8 mouse cellular contexts compared by ENCODE assay signal in the genomic region with DNA sequence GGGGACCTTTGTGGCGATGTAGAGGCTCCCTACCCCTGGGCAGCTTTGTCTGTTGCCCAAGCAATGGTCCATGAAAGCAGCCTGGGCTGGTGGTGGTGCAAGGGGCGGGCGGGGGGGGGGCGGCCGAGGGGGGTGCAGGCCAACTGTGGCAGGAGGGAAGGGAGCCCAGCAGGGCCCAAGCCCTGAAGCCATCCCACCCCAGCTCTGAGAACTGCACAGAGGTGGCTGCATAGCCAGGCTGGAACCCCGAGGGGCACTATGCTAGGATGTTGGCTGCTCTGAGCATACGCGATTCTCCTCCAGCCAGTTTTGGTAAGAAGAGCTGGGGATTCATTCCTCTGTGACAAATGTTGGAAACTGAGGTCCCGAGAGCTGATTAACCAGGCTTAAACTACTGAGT.
DNase-seq lines count a peak whose midpoint lies in the region; ATAC-seq and TF ChIP-seq lines count a peak whose summit lies in the region.

No protein-coding gene starts in this region.

- no peak for DNase-seq in kidney, adult 11 months
- DNase-seq in urinary bladder, postnatal 25 days (ENCODE audit: low spot score), result no peak
- no peak for DNase-seq in left cerebral cortex, postnatal 10 days (ENCODE audit: extremely low spot score in 1 of 2, low spot score in 2 of 2)
- DNase-seq in testis, postnatal 10 days (ENCODE audit: low spot score), result no peak

- H3K27ac ChIP-seq in kidney, embryonic 14.5 days (ENCODE audit: low read depth, low read length), result peak overlapping the region; percentile 92
- peak overlapping the region; percentile 14; the same call in 1 of the 2 replicates for H3K27ac ChIP-seq in cortical plate, adult 2 months (ENCODE audit: insufficient read depth, low read length)
- H3K27ac ChIP-seq in hindbrain, embryonic 12.5 days, result peak overlapping the region; percentile 90
- H3K27ac ChIP-seq in midbrain, embryonic 12.5 days (replicated peaks), result peak overlapping the region; percentile 86

- WGBS in kidney, embryonic 14.5 days, result 51% methylated on average over 7 of the region's 9 CpGs
- 42% methylated on average over 5 of the region's 9 CpGs for WGBS in hindbrain, embryonic 12.5 days
- WGBS in midbrain, embryonic 12.5 days, result 44% methylated on average over 6 of the region's 9 CpGs

- H3K27me3 ChIP-seq in kidney, embryonic 14.5 days (ENCODE audit: control insufficient read depth, insufficient read depth, low read length), result no peaks in the 10 kb centered on the region
- H3K27me3 ChIP-seq in hindbrain, embryonic 12.5 days, result peaks cover 54% of the 10 kb centered on the region
- H3K27me3 ChIP-seq in midbrain, embryonic 12.5 days, result peaks cover 93% of the 10 kb centered on the region

- TF ChIP-seq POLR2A in cortical plate, adult 2 months (IDR thresholded peaks at IDR 0.05; ENCODE audit: extremely low read depth, insufficient read depth, low read length), result no peak

- H3K4me1 ChIP-seq in kidney, embryonic 14.5 days (ENCODE audit: control insufficient read depth, insufficient read depth, low read length), result peaks cover 13% of the 10 kb centered on the region; the same call in 1 of the 2 replicates
- H3K4me1 ChIP-seq in cortical plate, adult 2 months (ENCODE audit: control insufficient read depth, insufficient read depth, low read length), result no peaks in the 10 kb centered on the region
- peaks cover 26% of the 10 kb centered on the region for H3K4me1 ChIP-seq in hindbrain, embryonic 12.5 days
- peaks cover 29% of the 10 kb centered on the region for H3K4me1 ChIP-seq in midbrain, embryonic 12.5 days

- ATAC-seq in kidney, embryonic 14.5 days (ENCODE audit: low FRiP score, low TSS enrichment), result peak; percentile 43; the same call in 1 of the 2 replicates
- peak; percentile 64 for ATAC-seq in hindbrain, embryonic 12.5 days (ENCODE audit: low FRiP score)
- ATAC-seq in midbrain, embryonic 12.5 days (ENCODE audit: low FRiP score, low read depth), result peak; percentile 57

- H3K9ac ChIP-seq in kidney, embryonic 14.5 days (ENCODE audit: low read depth, low read length), result peak overlapping the region; percentile 31; the same call in 1 of the 2 replicates
- no peak overlapping the region for H3K9ac ChIP-seq in hindbrain, embryonic 12.5 days
- H3K9ac ChIP-seq in midbrain, embryonic 12.5 days (replicated peaks), result no peak overlapping the region

- intact Hi-C loops in left cerebral cortex, postnatal 10 days (cut with DNase I), result no loop called here

- H3K9me3 ChIP-seq in kidney, embryonic 14.5 days (ENCODE audit: control insufficient read depth, low read length), result no peaks in the 10 kb centered on the region
- no peaks in the 10 kb centered on the region for H3K9me3 ChIP-seq in hindbrain, embryonic 12.5 days (replicated peaks)
- no peaks in the 10 kb centered on the region for H3K9me3 ChIP-seq in midbrain, embryonic 12.5 days

- H3K4me2 ChIP-seq in kidney, embryonic 14.5 days (replicated peaks; ENCODE audit: low read depth, low read length), result peak overlapping the region; percentile 39
- peak overlapping the region; percentile 35 for H3K4me2 ChIP-seq in hindbrain, embryonic 12.5 days (replicated peaks)
- peak overlapping the region; percentile 42 for H3K4me2 ChIP-seq in midbrain, embryonic 12.5 days (replicated peaks)

- TF ChIP-seq CTCF in cortical plate, adult 2 months (IDR thresholded peaks at IDR 0.05; ENCODE audit: extremely low read depth, insufficient read depth, low read length), result no peak

- H3K36me3 ChIP-seq in kidney, embryonic 14.5 days (ENCODE audit: control insufficient read depth, insufficient read depth, low read length), result no peaks in the 10 kb centered on the region
- H3K36me3 ChIP-seq in hindbrain, embryonic 12.5 days, result no peaks in the 10 kb centered on the region
- no peaks in the 10 kb centered on the region for H3K36me3 ChIP-seq in midbrain, embryonic 12.5 days

- H3K4me3 ChIP-seq in kidney, embryonic 14.5 days (ENCODE audit: low read length), result 0 out of 2 replicates have a peak overlapping the region, but pooled peaks have one; percentile 12
- peak overlapping the region; percentile 23; the same call in 1 of the 2 replicates for H3K4me3 ChIP-seq in cortical plate, adult 2 months (ENCODE audit: insufficient read depth, low read length)
- H3K4me3 ChIP-seq in hindbrain, embryonic 12.5 days, result no peak overlapping the region
- H3K4me3 ChIP-seq in midbrain, embryonic 12.5 days, result peak overlapping the region; percentile 14; the same call in 1 of the 2 replicates

Comparison
In these comparisons a context has a peak if more than half of its experiments do, and no peak if none do; other contexts are left out.
1. H3K27ac ChIP-seq: peak in every context shown above with its lines; median percentile 92 in kidney, embryonic 14.5 days; 90 in hindbrain, embryonic 12.5 days; 86 in midbrain, embryonic 12.5 days; 14 in cortical plate, adult 2 months.